Mouse (Mus musculus) kidney, adult 2 months (tissue): Measurements from ENCODE around the gene Slc35b3. TPM values are rescaled to one million over a fixed set of nuclear protein-coding genes. Genes with fewer than 3 reads are reported as not detected.

Source experiments
- DNase-seq: peaks from one replicate; pipeline ENCODE4 v3.0.0; 2021
- H3K27ac ChIP-seq: fragments of 200-500 bp; 2 replicates; pipeline ENCODE4 v1.5.1; 2012; ENCODE audit warnings: low read depth, low read length, control low read depth, inconsistent platforms; ENCODE audit not compliant: insufficient read depth
- H3K27me3 ChIP-seq: fragments of 200-500 bp; replicated peaks from 2 replicates; pipeline ENCODE4 v1.6.1; 2012; ENCODE audit warnings: mild to moderate bottlenecking, moderate library complexity, low read length, inconsistent platforms; ENCODE audit not compliant: control insufficient read depth, insufficient read depth
- H3K36me3 ChIP-seq: fragments of 200-500 bp; 2 replicates; pipeline ENCODE4 v1.6.1; 2012; ENCODE audit warnings: mild to moderate bottlenecking, moderate library complexity, low read length, inconsistent platforms; ENCODE audit not compliant: control insufficient read depth, insufficient read depth
- H3K4me1 ChIP-seq: fragments of 200-500 bp; 2 replicates; pipeline ENCODE4 v1.6.1; 2011; ENCODE audit warnings: low read length; ENCODE audit not compliant: control insufficient read depth, insufficient read depth
- H3K4me3 ChIP-seq: fragments of 200-500 bp; 2 replicates; pipeline ENCODE4 v1.5.1; 2011; ENCODE audit warnings: mild to moderate bottlenecking, low read depth, low read length, control low read depth; ENCODE audit not compliant: insufficient read depth
- CTCF ChIP-seq: fragments of 200-500 bp; conservative IDR thresholded peaks from 2 replicates; pipeline ENCODE4 v1.5.1; 2011; ENCODE audit warnings: low read depth, mild to moderate bottlenecking, control low read depth, low read length, moderate library complexity, mixed read lengths; ENCODE audit not compliant: insufficient read depth, insufficient read length
- POLR2A ChIP-seq: fragments of 200-500 bp; IDR thresholded peaks from one replicate; pipeline ENCODE4 v1.6.1; 2011; ENCODE audit warnings: low read depth, low read length, control low read depth
- WGBS: fragments of 180-500 bp; shearing (Covaris S2); methylation state at CpG from one replicate; pipeline ENCODE4 v1.1.7; 2018; 5-methylcytosine and 5-hydroxymethylcytosine counted together
- polyA plus RNA-seq: library from polyadenylated mRNA; depleted of rRNA; stranded (reverse); fragments of >200 nt; gene quantifications from 2 replicates; pipeline ENCODE4 v1.2.3, GENCODE M21; 2012; rRNA removed

Gene Slc35b3
- polyA plus RNA-seq: 17.7 and 19.4 TPM in 2 replicates

DNA sequence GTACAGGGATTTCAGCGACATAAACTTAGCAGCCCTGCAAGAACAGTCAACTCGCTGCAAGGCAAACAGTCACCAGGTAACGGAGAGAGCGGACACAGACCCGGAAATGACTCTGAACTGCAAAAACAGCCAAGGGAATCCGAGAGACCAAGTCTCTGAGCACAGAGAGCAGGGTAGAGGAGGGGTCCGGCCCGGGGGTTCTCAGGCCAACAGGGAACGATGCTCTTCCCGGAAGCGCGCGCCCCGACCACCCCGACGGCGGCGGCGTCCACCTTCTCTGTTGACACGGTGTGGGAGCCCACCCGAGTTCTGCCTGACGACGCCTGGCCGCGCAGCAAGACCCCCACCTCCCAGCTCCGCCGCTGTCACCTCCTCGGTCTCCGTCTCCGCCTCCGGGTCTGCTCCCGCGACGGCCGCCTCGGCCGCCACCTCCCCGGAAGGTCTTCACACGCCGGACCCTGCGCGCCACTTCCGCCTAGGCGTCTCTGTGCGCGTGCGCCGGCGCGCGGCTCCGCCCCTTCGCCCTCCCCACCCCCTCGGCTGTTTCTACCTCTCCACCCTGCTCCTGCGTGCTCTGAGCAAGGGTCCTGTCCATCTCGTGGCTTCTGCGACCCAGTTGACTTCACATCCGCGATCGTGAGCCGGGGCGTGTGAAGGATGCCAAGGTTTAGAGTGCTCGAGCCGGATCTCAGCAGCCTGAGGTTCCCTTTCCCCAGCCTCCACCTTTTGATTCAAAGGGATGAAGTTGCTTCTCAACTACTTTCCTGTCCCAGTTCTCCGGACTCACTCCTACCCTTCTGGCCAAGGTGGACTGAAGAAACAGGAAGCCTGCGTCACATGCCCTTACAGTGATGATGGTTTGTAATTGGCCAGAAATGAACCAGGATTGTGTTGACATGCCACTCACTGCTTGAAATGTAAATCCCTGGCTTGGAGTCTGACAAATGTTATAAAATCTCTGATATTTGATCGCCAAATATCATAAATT, at the start of gene Slc35b3:
Slc35b3 (minus strand) TSS at position 813 of the 988 bp plus-strand sequence.
- H3K4me3 ChIP-seq: peak within 1 kb of the TSS; percentile 67
- H3K27me3 ChIP-seq: no peaks in the 10 kb centered on the region
- peak; percentile 42 for TF ChIP-seq POLR2A
- no peak for TF ChIP-seq CTCF
- WGBS: 1% methylated on average over 67 of the region's 67 CpGs
- peak within 1 kb of the TSS; percentile 63 for H3K27ac ChIP-seq
- H3K36me3 ChIP-seq: no peaks in the 10 kb centered on the region
- DNase-seq: peak; percentile 91
- H3K4me1 ChIP-seq: peaks cover 20% of the 10 kb centered on the region; the same call in 1 of the 2 replicates

DNA sequence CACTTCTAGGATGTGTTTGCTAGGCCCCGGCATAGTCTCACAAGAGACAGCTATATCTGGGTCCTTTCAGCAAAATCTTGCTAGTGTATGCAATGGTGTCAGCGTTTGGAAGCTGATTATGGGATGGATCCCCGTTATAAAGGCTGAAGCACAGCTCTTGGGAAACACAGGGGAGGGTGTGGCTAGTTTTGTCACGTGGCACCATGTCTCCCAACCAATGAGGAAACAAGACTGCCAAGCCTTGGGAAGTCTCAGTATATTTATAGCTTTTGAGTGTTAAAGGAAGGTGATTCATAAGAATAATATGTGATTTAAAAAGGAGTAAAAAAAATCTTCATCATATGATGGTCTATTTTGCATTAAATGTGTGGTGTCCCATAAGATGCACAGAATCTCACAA, 49.6 kb upstream of the Slc35b3 start:
- no peak overlapping the region for H3K27ac ChIP-seq
- no peaks in the 10 kb centered on the region; the same call in 1 of the 2 replicates for H3K27me3 ChIP-seq
- H3K36me3 ChIP-seq: no peaks in the 10 kb centered on the region
- 77% methylated on average over 4 of the region's 4 CpGs for WGBS
- TF ChIP-seq CTCF: no peak
- no peak for TF ChIP-seq POLR2A
- H3K4me1 ChIP-seq: no peaks in the 10 kb centered on the region
- no peak for DNase-seq
- no peak overlapping the region for H3K4me3 ChIP-seq

DNA sequence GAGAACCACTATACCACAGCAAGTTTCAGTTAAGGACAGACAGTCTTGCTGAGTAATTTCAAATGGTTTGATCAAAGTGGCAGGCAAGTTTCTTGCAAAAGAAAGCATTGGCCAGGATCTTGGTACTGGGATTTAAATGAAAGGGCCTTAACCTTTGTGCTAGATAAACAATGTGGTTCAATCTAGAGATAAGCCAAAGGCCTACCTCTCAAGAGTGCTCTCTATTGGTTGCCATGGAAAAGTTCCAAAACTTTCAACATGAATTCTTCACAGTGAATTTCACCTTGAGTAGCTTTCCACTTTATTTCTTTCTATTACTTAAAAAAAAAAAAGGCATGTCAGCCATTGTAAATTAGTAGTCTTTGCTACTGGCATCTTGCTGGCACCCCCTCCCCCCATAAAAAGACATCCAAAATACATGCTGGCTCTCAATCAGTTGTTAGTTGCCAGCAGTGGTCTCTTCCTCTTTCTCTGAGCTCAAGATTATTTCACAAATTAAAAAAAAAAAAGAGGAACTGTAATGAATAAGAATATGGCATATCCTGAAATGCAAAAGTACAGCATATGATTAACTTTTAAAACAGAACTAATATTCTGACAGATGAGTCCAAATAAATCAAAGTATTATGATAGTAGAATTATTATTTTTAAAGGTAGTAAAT, 42.6 kb upstream of the Slc35b3 start:
- no peak for DNase-seq
- H3K36me3 ChIP-seq: no peaks in the 10 kb centered on the region
- no peak overlapping the region for H3K27ac ChIP-seq
- TF ChIP-seq POLR2A (no peak), CTCF (no peak)
- no peaks in the 10 kb centered on the region for H3K4me1 ChIP-seq
- H3K4me3 ChIP-seq: no peak overlapping the region
- H3K27me3 ChIP-seq: no peaks in the 10 kb centered on the region

DNA sequence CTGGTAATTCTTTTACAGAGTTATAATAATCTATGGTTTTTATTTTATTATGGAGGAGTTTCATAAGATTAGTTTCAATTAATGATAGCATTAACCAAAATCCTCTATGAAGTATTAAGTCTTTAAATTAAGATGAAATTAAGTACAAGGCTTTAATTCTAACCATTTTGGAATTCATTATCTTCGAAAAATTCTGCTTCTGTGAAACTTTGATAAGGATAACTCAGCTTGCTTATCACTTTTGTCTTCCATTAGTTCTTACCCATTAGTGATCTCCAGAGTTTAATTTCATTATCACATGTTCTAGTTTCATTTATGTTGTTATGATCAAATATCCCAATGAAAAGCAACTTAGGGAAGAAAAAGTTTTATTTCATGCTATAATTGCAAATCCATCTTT, 41.7 kb upstream of the Slc35b3 start:
- Histone ChIP-seq H3K27me3 (no peaks in the 10 kb centered on the region), H3K36me3 (no peaks in the 10 kb centered on the region), H3K4me3 (no peak overlapping the region), H3K27ac (no peak overlapping the region), H3K4me1 (no peaks in the 10 kb centered on the region)
- WGBS: 63% methylated on average over 1 of the region's 1 CpGs
- DNase-seq: no peak
- TF ChIP-seq CTCF: no peak
- TF ChIP-seq POLR2A: no peak

DNA sequence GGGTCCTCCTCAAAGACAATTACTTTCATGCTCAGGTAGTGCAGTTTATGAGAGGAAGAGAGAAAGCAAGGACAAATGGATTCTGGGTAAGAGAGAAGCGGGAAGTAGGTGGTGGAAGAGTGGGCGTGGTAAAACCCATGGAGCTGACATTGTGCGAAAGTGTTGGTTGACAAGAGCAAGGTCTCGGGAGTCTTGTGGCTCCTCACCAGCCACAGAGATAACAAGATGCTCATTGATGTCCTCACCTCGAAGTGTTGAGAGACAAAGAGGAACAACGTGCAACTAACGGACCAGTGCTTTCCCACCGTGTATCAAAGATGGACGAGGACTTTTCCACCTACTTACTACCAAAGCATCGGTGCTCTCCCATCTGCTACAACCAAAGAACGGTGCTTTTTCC, 40.8 kb upstream of the Slc35b3 start:
- no peak for DNase-seq
- Histone ChIP-seq H3K27ac (no peak overlapping the region), H3K27me3 (no peaks in the 10 kb centered on the region), H3K4me1 (no peaks in the 10 kb centered on the region), H3K4me3 (no peak overlapping the region), H3K36me3 (no peaks in the 10 kb centered on the region)
- TF ChIP-seq POLR2A: no peak
- no peak for TF ChIP-seq CTCF
- WGBS: 92% methylated on average over 11 of the region's 11 CpGs

DNA sequence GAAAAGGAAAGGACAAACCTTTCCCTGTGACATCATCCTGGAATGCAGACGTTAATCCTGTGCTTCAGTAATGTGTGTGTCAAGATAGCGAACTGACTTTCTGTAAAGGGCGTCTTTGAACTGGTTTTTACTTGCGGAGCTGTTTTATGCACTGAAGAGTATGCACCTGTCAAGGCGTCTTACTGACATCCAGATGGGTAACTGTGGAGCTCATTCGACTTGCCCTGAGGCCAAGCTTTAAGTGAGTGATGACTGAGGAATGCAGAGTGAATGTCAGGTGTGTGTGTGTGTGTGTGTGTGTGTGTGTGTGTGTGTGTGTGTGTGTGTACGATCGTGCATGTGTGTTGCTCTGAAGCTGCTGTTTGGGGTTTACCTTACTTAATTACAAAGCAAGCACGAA, 38.3 kb upstream of the Slc35b3 start:
- no peak for DNase-seq
- Histone ChIP-seq H3K27ac (no peak overlapping the region), H3K27me3 (no peaks in the 10 kb centered on the region), H3K4me1 (no peaks in the 10 kb centered on the region), H3K4me3 (no peak overlapping the region), H3K36me3 (no peaks in the 10 kb centered on the region)
- TF ChIP-seq POLR2A (no peak), CTCF (no peak)
- WGBS: 63% methylated on average over 9 of the region's 9 CpGs

DNA sequence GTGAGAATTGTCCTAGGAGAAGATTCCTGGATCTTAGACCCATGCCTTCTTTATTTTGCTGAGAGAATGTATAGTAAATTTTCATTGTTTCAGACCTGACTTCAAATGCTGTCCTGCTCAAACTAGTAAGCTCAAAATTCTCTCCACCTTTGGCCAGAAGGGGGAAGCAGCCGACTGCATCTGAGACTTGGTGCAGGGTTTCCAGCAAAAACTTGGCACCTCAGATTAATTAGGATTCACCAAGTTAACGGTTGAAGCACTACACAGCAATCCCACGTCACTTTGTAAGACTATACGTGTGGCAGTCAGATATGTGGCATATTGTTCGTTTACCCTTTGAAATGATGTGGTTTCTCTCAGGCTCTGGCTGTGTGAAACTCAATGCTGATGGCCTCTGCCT, 31.9 kb upstream of the Slc35b3 start:
- 8% methylated on average over 5 of the region's 5 CpGs for WGBS
- Histone ChIP-seq H3K27ac (no peak overlapping the region), H3K4me1 (no peaks in the 10 kb centered on the region), H3K4me3 (no peak overlapping the region), H3K27me3 (no peaks in the 10 kb centered on the region), H3K36me3 (no peaks in the 10 kb centered on the region)
- peak; percentile 50 for DNase-seq
- TF ChIP-seq POLR2A (no peak), CTCF (peak; percentile 55)
